Comparison of ENCODE assay signal across 17 mouse cellular contexts in genomic region chr8:121192451-121192850, GRCm38 (mm10).
DNase-seq lines count a peak whose midpoint lies in the region; ATAC-seq lines count a peak whose summit lies in the region.
"Had no signal": no experiment of that assay in that cellular context is flagged by ENCODE, and none has a peak within 500 bp of the region (broad histone marks: within the 10 kb centered on the region; RNA-seq: fewer than 3 reads in every experiment).

No protein-coding gene starts in this region.

- no peak overlapping the region for H3K9ac ChIP-seq in kidney, embryonic 14.5 days (ENCODE audit: low read depth, low read length)
- H3K9ac ChIP-seq: hindbrain, embryonic 13.5 days; liver, embryonic 12.5 days had no signal

- H3K4me2 ChIP-seq in kidney, embryonic 14.5 days (replicated peaks; ENCODE audit: low read depth, low read length), result no peak overlapping the region; the same call in 1 of the 2 replicates
- H3K4me2 ChIP-seq: hindbrain, embryonic 13.5 days; liver, embryonic 12.5 days; midbrain, embryonic 11.5 days had no signal

- peaks cover 46% of the 10 kb centered on the region for H3K4me1 ChIP-seq in kidney, embryonic 14.5 days (ENCODE audit: control insufficient read depth, insufficient read depth, low read length)

- no peak overlapping the region for H3K4me3 ChIP-seq in kidney, embryonic 14.5 days (ENCODE audit: low read length)
- H3K4me3 ChIP-seq: hindbrain, embryonic 13.5 days; limb, embryonic 10.5 days; liver, embryonic 12.5 days had no signal

- no peaks in the 10 kb centered on the region for H3K27me3 ChIP-seq in kidney, embryonic 14.5 days (ENCODE audit: control insufficient read depth, insufficient read depth, low read length)

- H3K9me3 ChIP-seq in kidney, embryonic 14.5 days (ENCODE audit: control insufficient read depth, low read length), result no peaks in the 10 kb centered on the region
- H3K9me3 ChIP-seq: hindbrain, embryonic 13.5 days; limb, embryonic 10.5 days; liver, embryonic 12.5 days had no signal

- WGBS in kidney, embryonic 14.5 days, result 6% methylated on average over 8 of the region's 8 CpGs

- ATAC-seq in kidney, embryonic 14.5 days (ENCODE audit: low FRiP score, low TSS enrichment), result peak; percentile 61
- ATAC-seq in activated CD4-positive, CD25-positive, alpha-beta regulatory T cell, adult 4 months, result no peak
- ATAC-seq: intestine, embryonic 16.5 days; liver, embryonic 12.5 days had no signal

- no peak overlapping the region for H3K27ac ChIP-seq in kidney, embryonic 14.5 days (ENCODE audit: low read depth, low read length)
- H3K27ac ChIP-seq: hindbrain, embryonic 13.5 days; limb, embryonic 10.5 days; liver, embryonic 12.5 days had no signal

- peak; percentile 35 for DNase-seq in MN1 (ENCODE audit: low spot score)
- DNase-seq in adipocyte (ENCODE audit: low spot score), result peak; percentile 60
- DNase-seq in kidney, postnatal 4 days, result peak; percentile 59 to 78
- DNase-seq in adrenal gland, adult (ENCODE audit: inconsistent age in 2 of 2, low spot score in 1 of 2), result no peak
- no peak for DNase-seq in gastrocnemius, postnatal 4 days (ENCODE audit: low spot score in 2 of 2)
- DNase-seq: cerebellum, postnatal 10 days; embryo, embryonic 11 days; heart, adult 18-20 months; right cerebral cortex, postnatal 25 days; thymus, postnatal 36 days had no signal

- H3K36me3 ChIP-seq in kidney, embryonic 14.5 days (ENCODE audit: control insufficient read depth, insufficient read depth, low read length), result no peaks in the 10 kb centered on the region
- H3K36me3 ChIP-seq: hindbrain, embryonic 13.5 days; limb, embryonic 10.5 days; liver, embryonic 12.5 days had no signal

Comparison
In these comparisons a context has a peak if more than half of its experiments do, and no peak if none do; other contexts are left out.
1. DNase-seq: peak in MN1 (single experiment), adipocyte (single experiment) and kidney, postnatal 4 days (2 of 2); none in adrenal gland, adult (0 of 2) and gastrocnemius, postnatal 4 days (0 of 2).